Mouse (Mus musculus) erythroblast, embryonic 14.5 days (primary cell): ENCODE data around the gene Dlg2.

Source experiments
- GATA1 ChIP-seq: IDR thresholded peaks from 2 replicates; pipeline ENCODE4 v1.6.1; 2012; ENCODE audit warnings: low read length, inconsistent platforms, mixed read lengths
- TAL1 ChIP-seq: IDR thresholded peaks from 3 replicates; pipeline ENCODE4 v1.6.1; 2012; ENCODE audit warnings: low read length, inconsistent platforms, mixed read lengths

DNA sequence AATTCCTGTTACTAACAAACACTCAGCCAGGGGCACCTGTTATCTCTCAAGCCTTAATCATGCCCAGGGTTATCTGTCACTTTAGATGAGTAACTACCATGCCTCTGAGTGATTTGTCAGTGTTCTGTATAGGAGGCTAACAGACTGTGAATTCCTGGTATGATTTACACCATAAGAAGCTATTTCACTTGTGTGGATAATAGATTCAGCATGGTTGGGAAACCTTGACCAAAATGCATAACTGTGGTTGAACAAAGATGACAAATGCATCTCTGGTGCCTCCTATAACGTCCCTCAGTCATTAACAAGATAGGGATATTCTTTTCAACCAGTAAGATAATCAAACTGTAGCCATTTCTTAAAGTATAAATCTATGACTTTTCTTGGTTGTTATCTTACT is 1341.5 kb downstream of the Dlg2 start:
- TF ChIP-seq GATA1 (no peak), TAL1 (no peak)
